Mouse (Mus musculus) forebrain, embryonic 11.5 days (tissue): ENCODE measurements around the gene Slc39a2. TPM values are rescaled to one million over a fixed set of nuclear protein-coding genes. Genes with fewer than 3 reads are reported as not detected.

Experiments
- ATAC-seq: fragments of 200-750 bp; cut with Nextera tagmentation; replicated peaks from 2 replicates; pipeline ENCODE4 v1.8.0; 2017; ENCODE audit warnings: moderate TSS enrichment; ENCODE audit not compliant: low FRiP score
- DNase-seq: peaks from one replicate; pipeline ENCODE4 v3.0.0-alpha.2; 2017; ENCODE audit warnings: low spot score
- H3K27ac ChIP-seq: fragments of 300-500 bp; sonication (generic); 2 replicates; pipeline ENCODE4 v1.5.1; 2014; ENCODE audit warnings: low read depth, low read length
- H3K27me3 ChIP-seq: fragments of 300-500 bp; sonication (generic); 2 replicates; pipeline ENCODE4 v1.6.1; 2014; ENCODE audit warnings: mild to moderate bottlenecking, low read length, mixed read lengths; ENCODE audit not compliant: control insufficient read depth, insufficient read depth
- H3K36me3 ChIP-seq: fragments of 300-500 bp; sonication (generic); 2 replicates; pipeline ENCODE4 v1.6.1; 2014; ENCODE audit warnings: mild to moderate bottlenecking, low read length, moderate library complexity, mixed read lengths; ENCODE audit not compliant: control insufficient read depth, insufficient read depth
- H3K4me1 ChIP-seq: fragments of 300-500 bp; sonication (generic); replicated peaks from 2 replicates; pipeline ENCODE4 v1.6.1; 2014; ENCODE audit warnings: low read length, mixed read lengths; ENCODE audit not compliant: control insufficient read depth, insufficient read depth
- H3K4me2 ChIP-seq: fragments of 300-500 bp; sonication (generic); 2 replicates; pipeline ENCODE4 v1.6.1; 2014; ENCODE audit warnings: low read depth, mild to moderate bottlenecking, low read length, moderate library complexity, mixed read lengths; ENCODE audit not compliant: severe bottlenecking
- H3K4me3 ChIP-seq: fragments of 300-500 bp; sonication (generic); 2 replicates; pipeline ENCODE4 v1.5.1; 2014; ENCODE audit warnings: low read depth, low read length
- H3K9ac ChIP-seq: fragments of 300-500 bp; sonication (generic); 2 replicates; pipeline ENCODE4 v1.6.1; 2014; ENCODE audit warnings: low read length
- H3K9me3 ChIP-seq: fragments of 300-500 bp; sonication (generic); 2 replicates; pipeline ENCODE4 v1.6.1; 2016; ENCODE audit warnings: low read length, mixed read lengths; ENCODE audit not compliant: control insufficient read depth
- WGBS: fragments of 180-500 bp; shearing (Covaris S2); extraction: QIAGEN DNeasy Blood & Tissue Kit; methylation state at CpG from one replicate; pipeline ENCODE4 v1.1.7; 2014; 5-methylcytosine and 5-hydroxymethylcytosine counted together
- polyA plus RNA-seq: library from polyadenylated mRNA; unstranded; fragments of >200 nt; fragmentation: Nextera tagmentation; extraction: Ambion mirVana; gene quantifications from 2 replicates; pipeline ENCODE4 v1.2.1, GENCODE M21; 2014

Slc39a2 gene
- polyA plus RNA-seq, 1 experiment from 2014 or later = 0.45 TPM

DNA sequence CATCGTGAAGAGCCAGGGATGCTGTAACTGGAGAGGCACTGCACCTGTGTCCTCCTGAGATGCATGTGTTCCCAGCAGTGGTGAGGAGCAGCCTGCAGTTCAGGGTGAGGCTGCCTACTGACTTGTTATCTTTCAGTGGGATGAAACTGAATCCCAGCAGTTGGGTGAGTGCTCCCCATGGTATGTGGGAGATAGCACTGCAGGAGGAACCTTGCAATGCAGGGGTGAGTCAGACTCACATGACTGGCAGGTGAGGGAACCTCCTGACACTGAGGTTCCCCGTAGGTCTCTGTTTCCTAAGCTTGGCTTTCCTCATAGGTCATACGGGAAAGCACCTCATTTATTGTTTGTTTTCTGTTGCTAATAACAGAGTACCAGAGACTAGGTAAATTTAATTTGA is 15.2 kb upstream of the Slc39a2 start:
- Histone ChIP-seq H3K4me2 (no peak overlapping the region), H3K4me3 (no peak overlapping the region), H3K27me3 (no peaks in the 10 kb centered on the region), H3K27ac (no peak overlapping the region), H3K4me1 (no peaks in the 10 kb centered on the region), H3K9ac (no peak overlapping the region), H3K9me3 (no peaks in the 10 kb centered on the region), H3K36me3 (no peaks in the 10 kb centered on the region)
- WGBS = 86% methylated on average over 3 of the region's 3 CpGs
- DNase-seq (no peak), ATAC-seq (no peak)

DNA sequence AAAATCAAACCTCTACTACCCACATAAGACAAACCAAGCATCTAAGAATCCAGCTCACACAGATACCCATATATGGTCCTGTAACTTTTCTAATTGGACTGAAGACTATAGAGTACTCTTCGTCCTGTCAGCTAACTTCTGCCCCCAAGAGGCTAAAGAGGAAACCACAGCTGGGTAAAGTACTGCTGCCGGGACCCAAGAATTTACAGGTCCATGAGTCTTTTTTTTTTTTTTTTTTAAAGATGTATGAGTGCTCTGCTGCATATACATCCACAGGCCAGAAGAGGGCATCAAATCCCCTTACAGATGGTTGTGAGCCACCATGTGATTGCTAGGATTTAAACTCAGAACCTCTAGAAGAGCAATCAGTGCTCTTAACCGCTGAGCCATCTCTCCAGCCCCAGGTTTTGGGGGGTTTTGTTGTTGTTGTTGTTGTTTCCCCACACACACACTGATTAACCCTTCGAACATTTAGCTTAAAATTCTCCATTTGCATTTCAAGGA is 9.1 kb upstream of the Slc39a2 start:
- H3K4me1 ChIP-seq = peaks cover 3% of the 10 kb centered on the region; the same call in 1 of the 2 replicates
- H3K9me3 ChIP-seq = no peaks in the 10 kb centered on the region
- peak overlapping the region; percentile 65 for H3K4me3 ChIP-seq
- H3K36me3 ChIP-seq = peaks cover 1% of the 10 kb centered on the region; the same call in 1 of the 2 replicates
- H3K27me3 ChIP-seq = no peaks in the 10 kb centered on the region
- ATAC-seq = peak; percentile 59
- WGBS = 0% methylated on average over 4 of the region's 4 CpGs
- H3K4me2 ChIP-seq = peak overlapping the region; percentile 87; the same call in 1 of the 2 replicates
- peak overlapping the region; percentile 72 for H3K9ac ChIP-seq
- peak overlapping the region; percentile 64 for H3K27ac ChIP-seq
- DNase-seq = peak; percentile 80

DNA sequence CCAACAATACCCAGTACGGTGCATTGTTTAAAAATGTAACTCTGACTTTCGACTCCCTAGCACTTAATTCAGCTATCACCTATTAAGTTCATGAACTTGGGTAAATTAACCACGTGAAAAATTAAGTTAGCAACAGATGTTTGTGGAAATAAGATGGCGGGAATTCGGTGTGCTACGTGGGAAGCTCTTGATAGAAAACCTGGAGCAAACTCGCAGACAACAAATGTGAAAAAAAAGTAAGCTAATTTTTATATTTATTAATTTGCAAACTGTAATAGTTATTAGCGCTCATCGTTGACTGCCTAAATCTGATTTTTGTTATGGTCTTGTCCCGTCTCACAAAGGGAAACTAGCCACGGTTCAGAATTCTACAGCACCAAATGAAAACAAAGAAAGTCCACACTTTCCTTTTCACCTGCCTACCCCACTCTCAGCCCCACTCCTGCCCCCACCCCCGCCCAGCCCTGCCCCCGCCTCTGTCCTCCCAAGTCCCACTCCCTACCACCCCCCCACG is 8.6 kb upstream of the Slc39a2 start:
- H3K4me3 ChIP-seq = peak overlapping the region; percentile 65
- H3K27ac ChIP-seq = peak overlapping the region; percentile 64
- H3K36me3 ChIP-seq = peaks cover 3% of the 10 kb centered on the region; the same call in 1 of the 2 replicates
- H3K27me3 ChIP-seq = no peaks in the 10 kb centered on the region
- ATAC-seq (peak; percentile 65), DNase-seq (no peak)
- H3K9me3 ChIP-seq = no peaks in the 10 kb centered on the region
- peaks cover 3% of the 10 kb centered on the region; the same call in 1 of the 2 replicates for H3K4me1 ChIP-seq
- peak overlapping the region; percentile 72 for H3K9ac ChIP-seq
- WGBS = 2% methylated on average over 14 of the region's 14 CpGs
- H3K4me2 ChIP-seq = peak overlapping the region; percentile 87

DNA sequence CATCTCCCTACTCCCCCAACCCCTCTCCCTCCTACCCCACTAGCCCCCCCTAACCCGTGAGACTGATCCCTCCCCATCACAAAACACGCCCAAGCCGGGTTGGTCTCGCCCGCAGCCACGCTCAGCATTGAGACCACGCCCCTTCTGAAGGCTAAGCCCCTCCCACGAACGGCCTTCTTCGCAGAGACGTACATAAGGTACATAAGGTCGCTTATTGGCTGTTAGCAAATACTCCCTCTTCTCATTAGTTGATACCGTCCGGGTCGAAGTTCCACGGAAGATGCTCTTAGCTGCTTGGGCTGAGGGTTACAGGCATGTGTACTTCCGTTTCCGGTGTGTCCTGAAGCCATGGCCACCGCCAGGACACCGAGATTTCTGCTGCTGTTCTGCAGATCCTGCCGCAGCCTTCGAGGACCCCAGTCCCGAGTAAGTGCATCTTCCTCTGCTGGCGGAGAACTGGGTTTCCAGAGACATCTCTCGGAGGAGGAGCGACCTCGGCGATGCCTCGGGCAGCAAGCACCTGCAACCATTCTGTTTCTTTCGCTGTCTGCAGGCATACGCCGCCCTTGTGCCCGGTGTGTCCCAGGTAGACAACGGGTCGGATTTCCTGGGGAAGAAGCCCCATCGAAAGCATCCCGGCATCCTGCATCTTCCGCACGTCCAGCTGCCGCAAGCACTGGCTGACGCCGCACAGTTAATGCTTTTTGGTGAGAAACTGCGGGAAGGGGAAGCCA is 7.9 kb upstream of the Slc39a2 start, which contains the start of gene Mettl17:
Gene Mettl17, plus strand, starts transcription at position 245 of the 734 bp plus-strand sequence.
- ATAC-seq (peak; percentile 96), DNase-seq (peak; percentile 97)
- Histone ChIP-seq H3K4me3 (peak within 1 kb of the TSS; percentile 65), H3K9me3 (no peaks in the 10 kb centered on the region), H3K4me2 (peak within 1 kb of the TSS; percentile 87), H3K27me3 (no peaks in the 10 kb centered on the region), H3K9ac (peak within 1 kb of the TSS; percentile 72), H3K27ac (peak within 1 kb of the TSS; percentile 71), H3K36me3 (peaks cover 3% of the 10 kb centered on the region; the same call in 1 of the 2 replicates), H3K4me1 (peaks cover 3% of the 10 kb centered on the region; the same call in 1 of the 2 replicates)
- 0% methylated on average over 43 of the region's 43 CpGs for WGBS

DNA sequence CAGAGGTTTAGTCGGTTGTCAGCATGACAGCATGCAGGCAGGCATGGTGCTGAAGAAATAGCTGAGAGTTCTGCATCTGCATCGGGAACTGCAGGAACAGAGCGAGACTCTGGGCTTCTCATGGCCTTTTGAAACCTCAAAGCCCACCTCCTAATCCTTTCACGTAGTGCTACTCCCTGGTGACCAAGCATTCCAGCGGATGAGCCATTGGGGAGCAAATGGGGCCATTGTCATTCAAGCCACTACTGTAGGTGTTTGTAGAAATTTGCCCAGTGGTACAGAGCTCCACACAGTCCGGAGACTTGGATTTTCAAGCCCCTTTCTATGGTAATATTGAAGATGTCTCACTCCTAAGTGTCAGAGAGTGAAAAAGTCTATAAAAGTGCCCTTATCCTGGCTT is 6.6 kb upstream of the Slc39a2 start:
- Histone ChIP-seq H3K27me3 (no peaks in the 10 kb centered on the region), H3K27ac (no peak overlapping the region), H3K4me2 (peak overlapping the region; percentile 87; the same call in 1 of the 2 replicates), H3K9me3 (no peaks in the 10 kb centered on the region), H3K4me1 (peaks cover 3% of the 10 kb centered on the region; the same call in 1 of the 2 replicates), H3K36me3 (peaks cover 3% of the 10 kb centered on the region; the same call in 1 of the 2 replicates), H3K9ac (no peak overlapping the region), H3K4me3 (peak overlapping the region; percentile 65; the same call in 1 of the 2 replicates)
- DNase-seq = no peak
- 47% methylated on average over 6 of the region's 6 CpGs for WGBS
- ATAC-seq = no peak

DNA sequence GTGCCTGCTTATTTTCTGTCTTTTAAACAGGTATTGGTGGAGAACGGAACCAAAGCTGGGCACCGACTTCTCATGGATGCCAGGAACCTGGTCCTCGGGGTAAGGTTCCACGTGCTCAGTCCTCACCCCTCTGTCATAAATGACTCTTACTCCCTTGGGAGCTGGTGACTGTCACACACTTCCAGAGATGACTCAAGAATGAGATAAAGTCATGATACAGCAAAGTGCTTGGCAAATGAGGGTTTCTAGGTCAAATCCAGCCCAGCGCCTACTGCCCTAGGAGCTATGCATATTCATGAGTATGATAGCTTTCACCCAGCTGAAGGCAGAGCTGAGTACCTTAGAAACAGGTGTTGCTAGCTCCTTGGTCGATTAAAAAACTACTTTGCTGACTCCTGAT is 2.9 kb upstream of the Slc39a2 start:
- H3K36me3 ChIP-seq = peaks cover 9% of the 10 kb centered on the region
- DNase-seq (no peak), ATAC-seq (no peak)
- no peak overlapping the region for H3K9ac ChIP-seq
- WGBS = 93% methylated on average over 6 of the region's 6 CpGs
- no peak overlapping the region for H3K27ac ChIP-seq
- no peak overlapping the region for H3K4me3 ChIP-seq
- no peak overlapping the region for H3K4me2 ChIP-seq
- H3K4me1 ChIP-seq = peaks cover 3% of the 10 kb centered on the region; the same call in 1 of the 2 replicates
- H3K9me3 ChIP-seq = no peaks in the 10 kb centered on the region
- H3K27me3 ChIP-seq = no peaks in the 10 kb centered on the region

DNA sequence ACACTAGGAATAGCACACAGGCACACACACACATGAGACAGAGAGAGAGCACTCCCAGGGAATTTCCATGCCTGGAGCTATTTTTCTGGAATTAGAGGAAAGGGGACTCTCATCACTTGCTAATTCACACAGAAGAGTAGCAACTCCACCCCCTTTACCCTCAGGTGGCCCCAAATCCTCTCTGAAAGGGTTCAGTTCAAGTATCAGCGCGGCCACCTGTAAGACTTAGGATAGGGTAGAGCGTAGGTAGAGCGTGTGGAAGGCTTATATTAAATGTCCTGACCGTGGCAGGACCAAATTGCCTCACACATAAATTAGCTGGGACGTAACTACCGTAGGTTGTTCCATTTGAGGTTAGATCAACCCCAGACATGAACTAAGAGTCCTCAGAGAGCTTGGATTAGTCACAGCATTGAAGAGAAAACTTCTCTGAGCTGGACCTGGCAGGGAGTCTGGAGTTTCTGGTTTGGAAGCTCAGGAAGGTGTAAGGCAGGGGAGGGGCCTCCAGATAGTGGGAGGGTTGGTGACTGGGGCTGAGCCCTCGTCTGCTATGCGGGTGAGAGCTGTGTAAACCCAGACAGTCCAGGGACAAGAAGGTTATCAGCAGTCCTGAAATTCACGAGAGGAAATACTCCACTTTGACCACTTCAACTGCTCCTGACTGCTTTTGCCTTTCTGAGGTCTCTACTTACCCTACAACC is 555 bp downstream of the Slc39a2 start:
- ATAC-seq (no peak), DNase-seq (no peak)
- Histone ChIP-seq H3K27ac (no peak overlapping the region), H3K36me3 (peaks cover 9% of the 10 kb centered on the region), H3K27me3 (no peaks in the 10 kb centered on the region), H3K4me3 (no peak overlapping the region), H3K9me3 (no peaks in the 10 kb centered on the region), H3K4me2 (no peak overlapping the region), H3K4me1 (no peaks in the 10 kb centered on the region), H3K9ac (no peak overlapping the region)
- 26% methylated on average over 10 of the region's 10 CpGs for WGBS

DNA sequence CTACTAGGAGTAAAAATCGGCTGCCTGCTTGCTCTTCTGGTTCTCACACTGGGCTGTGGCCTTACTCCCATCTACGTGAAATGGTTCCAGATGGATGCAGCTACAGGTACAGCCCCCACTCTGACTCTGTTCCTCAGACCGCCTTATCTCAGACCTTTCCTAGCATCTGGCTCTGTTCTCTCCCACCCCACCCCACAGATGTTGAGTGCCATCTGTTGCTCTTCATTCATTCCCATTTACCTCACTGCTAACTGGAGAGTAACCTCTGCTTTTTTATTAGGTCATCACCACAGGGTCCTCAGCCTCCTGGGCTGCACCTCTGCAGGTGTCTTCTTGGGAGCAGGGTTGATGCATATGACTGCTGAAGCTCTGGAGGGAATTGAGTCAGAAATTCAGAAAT is 1.1 kb downstream of the Slc39a2 start:
- Histone ChIP-seq H3K9me3 (no peaks in the 10 kb centered on the region), H3K36me3 (peaks cover 6% of the 10 kb centered on the region), H3K27ac (no peak overlapping the region), H3K27me3 (no peaks in the 10 kb centered on the region), H3K4me1 (no peaks in the 10 kb centered on the region), H3K9ac (no peak overlapping the region), H3K4me3 (no peak overlapping the region), H3K4me2 (no peak overlapping the region)
- DNase-seq (no peak), ATAC-seq (no peak)
- WGBS = 69% methylated on average over 3 of the region's 3 CpGs
